Mouse (Mus musculus): ENCODE measurements at regions not wholly inside any gene's neighbourhood (a gene's known extent, or its start where the extent isn't known, plus 50 kb on each side); places are given as distances from the start of the nearest gene placed in this dataset.
A peak's percentile ranks its signal among the peaks of the same experiment; 100 is the strongest.

GRCm38 (mm10) chr2:21129621-21130020 is 75.5 kb downstream of the Enkur start:
- no peak for DNase-seq (ENCODE audit: extremely low spot score in 1 of 2, low spot score in 1 of 2)

- no peak for DNase-seq (ENCODE audit: extremely low spot score in 1 of 2, low spot score in 1 of 2)
These were observed 78.6 kb downstream of the Enkur start for GRCm38 (mm10) chr2:21126531-21126930.

GRCm38 (mm10) chr2:21122421-21122820 is 82.7 kb downstream of the Enkur start:
- no peak for DNase-seq (ENCODE audit: extremely low spot score in 1 of 2, low spot score in 1 of 2)

GRCm38 (mm10) chr2:21121663-21122062 is 83.5 kb downstream of the Enkur start:
- DNase-seq (ENCODE audit: extremely low spot score in 1 of 2, low spot score in 1 of 2): no peak

GRCm38 (mm10) chr2:21116817-21117216 is 88.3 kb downstream of the Enkur start:
- no peak for DNase-seq (ENCODE audit: extremely low spot score in 1 of 2, low spot score in 1 of 2)

GRCm38 (mm10) chr2:21111527-21111926 is 93.6 kb downstream of the Enkur start:
- no peak for DNase-seq (ENCODE audit: extremely low spot score in 1 of 2, low spot score in 1 of 2)

GRCm38 (mm10) chr2:21100248-21100808 is 104.8 kb downstream of the Enkur start:
- DNase-seq (ENCODE audit: extremely low spot score in 1 of 2, low spot score in 1 of 2): no peak

GRCm38 (mm10) chr2:21091058-21091971 is 113.8 kb downstream of the Enkur start:
- DNase-seq (ENCODE audit: extremely low spot score in 1 of 2, low spot score in 1 of 2): peak in 1 of 2 experiments; percentile 10

GRCm38 (mm10) chr2:21085517-21085916 is 116.8 kb upstream of the Arhgap21 start:
- DNase-seq (ENCODE audit: extremely low spot score in 1 of 2, low spot score in 1 of 2): no peak

GRCm38 (mm10) chr2:21067292-21067850 is 98.7 kb upstream of the Arhgap21 start:
- DNase-seq (ENCODE audit: extremely low spot score in 1 of 2, low spot score in 1 of 2): no peak

GRCm38 (mm10) chr2:21060347-21060650 is 91.6 kb upstream of the Arhgap21 start:
- no peak for DNase-seq (ENCODE audit: extremely low spot score in 1 of 2, low spot score in 1 of 2)

GRCm38 (mm10) chr2:21059618-21060346 is 91.1 kb upstream of the Arhgap21 start:
- no peak for DNase-seq (ENCODE audit: extremely low spot score in 1 of 2, low spot score in 1 of 2)

GRCm38 (mm10) chr2:21058940-21059339 is 90.3 kb upstream of the Arhgap21 start:
- DNase-seq (ENCODE audit: extremely low spot score in 1 of 2, low spot score in 1 of 2): no peak

- no peak for DNase-seq (ENCODE audit: extremely low spot score in 1 of 2, low spot score in 1 of 2)
These were observed 87.9 kb upstream of the Arhgap21 start for GRCm38 (mm10) chr2:21056450-21057210.

- no peak for DNase-seq (ENCODE audit: extremely low spot score in 1 of 2, low spot score in 1 of 2)
These were observed 86.7 kb upstream of the Arhgap21 start for GRCm38 (mm10) chr2:21055416-21055815.

GRCm38 (mm10) chr2:21054325-21055082 is 85.8 kb upstream of the Arhgap21 start:
- no peak for DNase-seq (ENCODE audit: extremely low spot score in 1 of 2, low spot score in 1 of 2)

- no peak for DNase-seq (ENCODE audit: extremely low spot score in 1 of 2, low spot score in 1 of 2)
These were observed 84.9 kb upstream of the Arhgap21 start for GRCm38 (mm10) chr2:21053596-21053995.

GRCm38 (mm10) chr2:21048996-21049395 is 80.3 kb upstream of the Arhgap21 start:
- no peak for DNase-seq (ENCODE audit: extremely low spot score in 1 of 2, low spot score in 1 of 2)

- no peak for DNase-seq (ENCODE audit: extremely low spot score in 1 of 2, low spot score in 1 of 2)
These were observed 79.5 kb upstream of the Arhgap21 start for GRCm38 (mm10) chr2:21048226-21048625.
